Mouse (Mus musculus) large intestine, adult 2 months (tissue): ENCODE measurements around the gene Spata46. TPM values are rescaled to one million over a fixed set of nuclear protein-coding genes. Genes with fewer than 3 reads are reported as not detected.
A peak's percentile ranks its signal among the peaks of the same experiment; 100 is the strongest.

Experiments used
- DNase-seq: peaks from one replicate; pipeline ENCODE4 v3.0.0-alpha.2; 2012; ENCODE audit warnings: low read depth, low spot score
- WGBS: fragments of 180-500 bp; shearing (Covaris S2); methylation state at CpG from one replicate; pipeline ENCODE4 v1.1.7; 2018; 5-methylcytosine and 5-hydroxymethylcytosine counted together
- polyA plus RNA-seq: library from polyadenylated mRNA; depleted of rRNA; stranded (reverse); fragments of >200 nt; gene quantifications from 2 replicates; pipeline ENCODE4 v1.2.3, GENCODE M21; 2012; rRNA removed

Spata46 gene
- not detected in 2 replicates for polyA plus RNA-seq

- WGBS, result 71% methylated on average over 4 of the region's 4 CpGs
- no peak for DNase-seq
Measured at GRCm38 (mm10) chr1:170308503-170308902, at the start of gene Spata46. TSS of gene Spata46 (plus strand) at chr1:170308803.

DNA sequence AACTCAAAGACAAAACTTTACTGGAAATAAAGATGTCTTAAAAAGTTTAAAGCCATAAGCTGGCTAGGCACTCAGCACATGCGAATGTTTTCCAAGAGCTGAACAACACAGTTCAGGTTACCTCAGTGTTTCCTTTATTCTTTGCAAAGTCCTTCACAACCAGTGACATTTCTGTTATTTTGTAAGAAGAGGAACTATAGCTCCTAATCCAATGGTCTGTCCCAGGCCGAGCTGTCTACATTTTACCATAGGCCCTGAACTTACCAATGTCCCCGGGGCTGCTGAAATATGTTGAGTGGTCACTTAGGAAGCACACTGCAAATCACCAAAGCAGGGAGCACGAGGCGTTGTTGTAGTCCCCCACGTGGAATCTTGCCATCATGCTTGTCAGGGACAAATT, 38.3 kb upstream of the Spata46 start:
- 86% methylated on average over 6 of the region's 6 CpGs for WGBS
- no peak for DNase-seq

DNA sequence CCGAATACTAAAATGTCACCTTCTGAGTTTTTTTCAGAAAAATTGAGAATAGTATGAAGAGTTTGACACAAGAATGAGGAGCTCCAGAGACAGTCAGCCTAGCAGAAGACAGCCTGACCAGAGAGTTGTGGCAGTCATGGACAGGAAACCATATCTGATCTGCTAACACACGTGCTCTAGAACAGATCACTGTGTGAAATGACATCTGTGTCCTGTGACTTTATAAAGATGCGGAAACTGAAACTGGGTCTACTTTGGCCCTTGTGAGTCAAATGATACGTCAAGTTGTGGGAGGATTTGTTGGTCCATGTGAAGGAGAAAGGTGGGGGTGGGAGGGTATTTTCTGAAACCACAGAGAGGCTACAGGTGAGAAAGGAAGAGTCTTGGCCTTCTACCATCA, 37.9 kb upstream of the Spata46 start:
- DNase-seq, result no peak
- WGBS, result 83% methylated on average over 4 of the region's 4 CpGs

GRCm38 (mm10) chr1:170273252-170273651, 35.4 kb upstream of the Spata46 start:
- no peak for DNase-seq

- no peak for DNase-seq
- WGBS, result 71% methylated on average over 3 of the region's 3 CpGs
Measured at GRCm38 (mm10) chr1:170277016-170277415, 31.6 kb upstream of the Spata46 start, which contains the start of gene Sh2d1b1. TSS of gene Sh2d1b1 (plus strand) at chr1:170277320.

DNA sequence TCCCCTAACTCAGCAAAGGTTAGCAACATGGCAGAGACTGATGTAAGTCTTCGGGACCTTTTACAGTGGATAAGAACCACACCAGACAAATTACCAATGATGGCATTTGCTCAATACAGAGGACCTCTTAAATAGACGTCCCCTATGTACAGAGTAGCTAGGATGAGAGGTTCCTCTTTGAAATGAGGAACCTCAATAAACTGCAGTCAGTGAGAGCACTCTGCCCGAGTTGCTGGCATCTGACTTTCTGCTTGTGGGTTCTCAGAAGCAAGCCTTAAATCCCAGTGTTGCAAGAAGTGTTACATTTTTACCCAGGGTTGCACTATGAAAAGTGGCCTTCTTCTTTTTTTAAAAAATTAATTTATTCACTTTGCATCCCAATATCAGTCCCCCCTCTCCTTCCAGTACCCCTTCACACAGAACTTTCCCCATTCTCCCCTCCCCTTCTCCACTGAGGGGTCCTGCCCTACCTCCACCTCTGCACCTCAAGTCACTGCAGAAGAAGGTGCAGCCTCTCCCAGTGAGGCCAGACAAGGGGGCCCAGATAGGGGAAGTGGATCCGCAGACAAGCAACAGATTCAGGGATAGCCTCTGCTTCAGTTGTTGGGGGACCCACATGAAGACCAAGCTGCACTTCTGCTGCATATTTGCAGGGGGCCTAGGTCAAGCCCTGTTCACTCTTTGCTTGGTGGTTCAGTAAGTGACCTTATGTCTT, 26.0 kb upstream of the Spata46 start:
- DNase-seq, result no peak
- WGBS, result 60% methylated on average over 4 of the region's 4 CpGs

DNA sequence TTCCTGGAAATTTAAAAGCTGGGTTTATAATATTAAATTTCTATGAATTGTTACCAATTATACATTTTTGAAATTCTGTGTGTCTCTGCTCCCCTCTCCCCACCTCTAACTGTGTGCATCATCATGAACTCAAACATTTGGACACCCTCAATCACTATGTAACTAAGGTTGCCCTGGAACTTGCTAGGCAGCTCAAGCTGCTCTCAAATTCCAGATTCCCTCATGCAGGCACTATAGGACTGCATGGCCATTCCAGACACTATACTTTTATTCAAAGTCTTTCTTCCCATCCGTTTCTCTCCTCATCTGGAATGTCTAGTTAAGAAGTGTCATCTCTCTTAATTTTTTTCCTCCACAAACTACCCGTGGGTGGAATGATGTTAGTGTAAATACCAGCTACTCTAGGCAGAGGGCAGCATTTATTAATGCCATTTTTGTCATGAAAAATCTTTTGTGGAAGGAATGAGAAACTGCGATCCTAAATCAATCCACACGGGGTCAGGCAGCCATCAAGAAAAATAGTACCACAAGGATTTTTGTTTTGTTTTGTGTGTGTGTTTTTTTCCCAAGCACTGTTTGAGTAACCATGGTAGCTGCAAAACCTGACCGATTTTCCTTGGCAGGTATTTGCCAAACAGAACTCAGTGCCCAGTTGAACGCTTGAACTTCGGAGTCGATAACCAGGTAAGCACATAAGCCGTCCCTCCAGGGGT, 16.2 kb upstream of the Spata46 start:
- 33% methylated on average over 9 of the region's 9 CpGs for WGBS
- DNase-seq, result no peak

DNA sequence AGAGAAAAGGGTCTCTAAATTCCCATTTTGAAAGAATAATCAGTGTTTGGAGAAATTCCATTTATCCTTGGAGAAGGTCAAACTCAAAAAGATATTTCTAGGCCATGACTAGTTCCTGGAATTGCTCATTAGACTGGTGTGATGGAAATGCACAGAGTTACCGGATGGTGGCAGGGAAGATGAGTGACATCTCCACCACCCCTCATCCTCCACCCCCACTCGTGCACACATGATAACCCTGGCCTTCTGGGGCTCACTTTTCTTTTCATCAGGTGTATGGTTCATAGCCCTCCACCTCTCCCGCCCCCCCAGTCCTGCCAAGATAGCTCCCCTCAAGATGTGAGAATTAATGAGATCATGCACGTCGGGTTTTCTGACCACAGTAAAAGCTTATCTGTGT, 15.3 kb upstream of the Spata46 start:
- DNase-seq, result no peak
- 91% methylated on average over 5 of the region's 5 CpGs for WGBS

DNA sequence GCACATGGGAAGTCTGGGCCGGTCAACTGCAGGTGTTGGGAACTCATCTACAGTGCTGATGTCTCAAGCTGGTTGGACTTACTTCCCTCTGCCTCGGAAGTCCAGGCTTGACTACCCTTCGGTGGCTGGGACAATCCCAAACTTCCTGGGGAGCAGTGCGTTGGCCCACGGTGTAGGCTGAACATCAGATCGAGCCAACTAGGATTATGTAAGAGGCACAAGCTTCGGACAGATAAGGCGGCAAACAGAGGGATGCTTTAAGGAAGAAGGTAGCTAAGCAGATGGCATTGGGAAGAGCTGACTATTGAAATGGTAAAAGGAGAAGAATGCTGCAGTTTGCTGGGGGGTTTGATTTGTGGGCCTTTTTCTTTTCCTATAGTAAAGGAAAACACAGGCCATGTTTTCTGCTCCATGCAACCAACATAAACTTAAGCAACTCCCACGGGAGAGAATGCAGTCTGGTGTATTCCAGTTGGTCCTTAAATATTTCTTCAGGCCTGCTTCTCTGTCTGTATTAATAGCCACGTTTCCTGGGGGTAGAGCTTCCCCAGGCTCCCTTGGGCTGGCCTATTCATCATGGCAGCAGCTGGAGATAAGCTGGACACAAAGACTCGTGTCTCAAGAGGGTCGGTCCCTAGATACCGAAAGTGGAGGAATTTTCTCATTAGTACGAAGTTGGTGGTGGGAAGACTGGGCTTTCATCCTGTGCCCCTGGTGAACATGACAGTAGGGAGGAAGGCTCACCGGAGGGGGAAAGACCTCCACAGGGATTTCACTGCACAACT, 13.6 kb upstream of the Spata46 start:
- WGBS, result 85% methylated on average over 15 of the region's 15 CpGs
- no peak for DNase-seq

DNA sequence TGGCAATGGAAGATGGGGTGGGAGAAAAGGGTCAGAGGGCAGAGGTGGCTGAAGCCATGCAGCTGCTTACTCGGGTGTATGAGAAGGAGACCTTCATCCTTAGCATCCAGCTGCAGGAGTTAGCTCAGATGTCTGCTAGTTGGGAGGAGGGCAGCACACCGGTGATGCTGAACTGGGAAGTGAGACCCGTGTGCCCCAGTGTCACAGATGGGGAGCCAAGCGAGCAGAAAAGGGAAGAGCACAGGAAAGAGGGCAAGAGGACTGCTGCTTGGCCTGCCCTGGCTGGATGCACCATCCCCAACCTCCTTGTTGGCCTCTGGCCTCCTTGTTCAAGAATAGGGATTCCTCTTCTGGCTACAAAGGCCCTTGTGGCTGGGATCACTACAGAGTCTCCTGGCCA, 9.1 kb upstream of the Spata46 start:
- no peak for DNase-seq
- 76% methylated on average over 4 of the region's 4 CpGs for WGBS

GRCm38 (mm10) chr1:170301686-170302085, 6.9 kb upstream of the Spata46 start:
- no peak for DNase-seq
- WGBS, result 93% methylated on average over 9 of the region's 9 CpGs

DNA sequence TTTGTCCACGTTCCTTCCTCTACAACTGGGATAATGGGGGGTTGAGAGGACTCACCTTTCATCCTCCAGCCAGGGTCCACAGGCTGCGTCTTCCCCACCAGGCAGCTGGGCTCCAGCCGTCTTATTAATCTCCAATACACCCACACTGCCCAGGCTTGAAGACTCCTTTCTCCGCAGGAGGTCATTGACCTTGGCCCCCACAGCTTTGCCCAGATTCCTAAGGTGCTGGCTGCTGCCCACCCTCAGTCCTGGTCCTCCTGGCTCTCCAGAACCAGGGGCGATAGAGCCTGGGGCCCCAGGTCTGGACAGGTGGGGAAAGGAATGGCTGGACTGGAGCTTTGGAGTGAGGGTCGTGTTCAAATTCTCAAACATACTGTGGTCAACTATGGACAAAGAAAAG, 6.1 kb upstream of the Spata46 start:
- WGBS, result 90% methylated on average over 6 of the region's 6 CpGs
- DNase-seq, result no peak

DNA sequence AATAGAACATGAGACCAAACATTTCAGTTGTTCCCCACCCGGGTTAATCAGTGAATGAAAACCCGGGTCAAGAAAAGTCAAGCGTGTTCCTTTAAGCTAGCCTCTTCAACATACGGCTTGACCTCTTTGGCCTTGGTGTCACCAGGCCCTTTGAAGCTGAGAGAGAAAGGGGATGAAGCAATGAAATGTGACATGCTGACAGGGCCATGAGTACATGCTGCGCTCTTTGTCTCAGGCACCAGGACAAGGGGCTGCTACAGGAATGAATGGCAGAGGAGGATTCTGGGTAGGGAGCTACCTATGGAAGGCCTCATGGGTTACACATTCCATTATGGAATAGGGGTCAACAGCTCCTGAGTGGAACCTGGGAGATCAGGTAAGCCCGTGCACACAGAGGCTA, 5.5 kb upstream of the Spata46 start:
- WGBS, result 88% methylated on average over 6 of the region's 6 CpGs
- no peak for DNase-seq

GRCm38 (mm10) chr1:170305002-170305401, 3.6 kb upstream of the Spata46 start:
- no peak for DNase-seq
- WGBS, result 82% methylated on average over 10 of the region's 10 CpGs

DNA sequence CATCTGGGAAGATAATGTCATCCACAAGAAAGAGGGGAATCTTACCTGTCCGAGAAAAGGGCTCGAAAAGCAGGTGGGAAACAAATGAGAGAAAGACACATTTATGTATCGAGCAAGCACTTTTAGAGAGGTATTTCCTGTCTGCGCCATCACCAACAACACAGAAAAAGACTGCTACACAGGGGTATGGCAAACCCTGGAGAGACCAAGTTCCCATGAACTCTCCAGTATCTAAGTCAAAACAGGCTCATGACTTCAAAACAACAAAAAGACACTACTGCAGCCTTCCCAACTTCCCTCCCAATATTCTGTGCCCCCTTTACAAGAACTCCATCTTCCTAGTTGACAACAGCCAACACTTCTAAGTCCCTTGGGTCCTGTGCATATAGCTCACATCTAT, 2.4 kb upstream of the Spata46 start, which contains the start of gene Gm7694:
Gene Gm7694, minus strand, starts transcription at position 101 of the 400 bp plus-strand sequence.
- no peak for DNase-seq
- WGBS, result 92% methylated on average over 4 of the region's 4 CpGs

DNA sequence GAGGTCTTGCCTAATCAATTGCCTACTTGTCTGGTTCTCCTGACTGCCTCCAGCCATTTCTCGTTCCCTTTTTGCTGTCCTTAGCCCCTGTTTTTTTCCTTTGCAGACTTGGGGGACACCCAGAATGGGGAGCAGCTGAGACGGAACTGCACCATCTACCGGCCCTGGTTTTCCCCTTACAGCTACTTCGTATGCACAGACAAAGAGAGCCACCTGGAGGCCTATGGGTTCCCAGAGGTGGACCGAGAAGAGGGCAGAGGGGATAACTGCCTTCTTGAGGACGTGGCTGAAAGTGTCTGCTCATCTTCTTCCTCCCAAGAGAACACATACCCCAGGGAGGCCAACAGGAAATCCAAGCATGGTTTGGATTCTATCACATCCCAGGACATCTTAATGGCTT, 2.8 kb downstream of the Spata46 start:
- no peak for DNase-seq
- WGBS, result 85% methylated on average over 6 of the region's 6 CpGs

GRCm38 (mm10) chr1:170322046-170322445, 13.4 kb downstream of the Spata46 start:
- WGBS, result 88% methylated on average over 2 of the region's 2 CpGs
- DNase-seq, result no peak

- 91% methylated on average over 10 of the region's 10 CpGs for WGBS
- DNase-seq, result no peak
Measured at GRCm38 (mm10) chr1:170323001-170323400, 14.4 kb downstream of the Spata46 start.

- WGBS, result 33% methylated on average over 1 of the region's 1 CpGs
- peak; percentile 69 for DNase-seq
Measured at GRCm38 (mm10) chr1:170324312-170324711, 15.7 kb downstream of the Spata46 start.

DNA sequence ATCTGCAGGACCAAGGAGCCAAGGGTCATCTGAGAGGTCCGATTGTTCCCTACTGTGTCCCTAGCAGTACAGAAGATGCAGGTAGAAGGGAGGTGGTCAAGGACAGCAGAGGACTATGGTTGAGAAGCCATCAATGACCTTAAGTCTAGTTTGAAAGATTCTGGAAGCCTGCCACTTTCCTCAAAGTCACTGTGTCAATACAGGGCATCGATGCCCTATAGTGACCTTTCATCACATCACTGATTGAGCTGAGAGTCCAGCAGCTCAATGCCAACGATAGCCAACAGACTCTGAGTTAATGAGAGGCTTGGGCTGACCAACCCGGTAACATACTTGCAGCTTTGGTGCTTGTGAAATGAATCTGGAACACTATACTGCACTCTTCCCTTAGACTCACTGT, 16.7 kb downstream of the Spata46 start:
- no peak for DNase-seq
- 73% methylated on average over 4 of the region's 4 CpGs for WGBS
